Mouse (Mus musculus): Measurements from ENCODE around the gene Fbxl8.

DNA sequence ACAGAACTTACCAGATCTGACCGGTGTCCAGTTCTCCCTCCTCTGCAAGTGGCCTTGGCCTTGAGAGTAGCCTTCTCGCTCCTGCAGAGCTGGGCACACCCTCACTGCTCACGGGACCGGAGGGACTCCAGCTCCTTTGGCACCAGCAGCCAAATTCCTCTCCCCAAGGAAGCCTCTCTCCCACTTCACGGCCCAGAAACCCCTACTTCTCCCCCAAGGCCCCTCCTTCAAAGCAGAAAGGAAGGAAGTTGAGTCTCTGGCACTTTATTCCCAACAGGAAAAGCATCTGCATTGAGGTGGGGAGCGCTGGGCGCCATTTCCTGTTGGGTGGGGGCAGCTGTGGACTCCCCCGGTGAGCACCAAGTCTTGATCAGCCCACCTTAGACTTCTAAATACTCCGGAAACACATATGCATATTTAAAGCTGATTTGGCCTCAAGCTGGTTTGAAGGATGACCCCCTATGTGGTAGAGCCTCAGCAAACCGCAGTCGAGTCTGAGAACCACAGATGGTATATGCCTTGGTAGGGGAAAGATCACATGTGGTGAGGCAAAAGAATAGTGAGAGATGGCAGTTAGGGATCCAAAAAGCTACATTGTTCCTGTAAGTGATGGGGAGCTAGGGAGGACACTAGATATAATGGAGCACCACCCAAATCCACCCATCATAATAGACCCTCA, 31.6 kb downstream of the Fbxl8 start, which contains the start of gene Exoc3l:
- TF ChIP-seq FLI1 (IDR thresholded peaks at IDR 0.05; ENCODE audit: low read length) (no peak), GATA1 (IDR thresholded peaks at IDR 0.05; ENCODE audit: borderline replicate concordance, low read length) (no peak)

Data from megakaryocyte, embryonic 14.5 days (primary cell).